ENCODE assay signal across 29 mouse cellular contexts in the genomic region with DNA sequence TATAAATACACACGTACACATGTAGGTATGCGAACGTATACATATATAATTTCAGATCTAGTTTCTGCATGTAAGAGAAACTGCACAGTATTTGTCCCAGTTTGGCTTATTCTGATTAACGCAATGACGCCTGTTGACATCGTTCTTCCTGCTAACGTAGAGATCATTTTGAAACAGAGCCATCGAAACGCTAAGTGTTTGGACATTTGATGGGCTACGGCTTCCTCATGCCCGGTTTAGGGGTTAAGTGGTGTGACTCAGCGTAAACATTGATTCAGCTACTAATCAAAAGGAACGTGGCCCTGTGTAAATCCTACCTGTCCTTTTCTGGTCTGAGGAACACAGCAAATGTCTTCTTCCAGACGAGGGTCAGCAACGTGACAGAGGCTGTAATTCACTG.
DNase-seq lines count a peak whose midpoint lies in the region; ATAC-seq and TF ChIP-seq lines count a peak whose summit lies in the region.
"Had no signal": no experiment of that assay in that cellular context is flagged by ENCODE, and none has a peak within 500 bp of the region (broad histone marks: within the 10 kb centered on the region; RNA-seq: fewer than 3 reads in every experiment).

No protein-coding gene starts in this region.

- peaks cover 6% of the 10 kb centered on the region; the same call in 1 of the 2 replicates for H3K4me1 ChIP-seq in kidney, embryonic 14.5 days (ENCODE audit: control insufficient read depth, insufficient read depth, low read length)
- no peaks in the 10 kb centered on the region for H3K4me1 ChIP-seq in kidney, postnatal 0 days (replicated peaks; ENCODE audit: insufficient read depth, low read length)
- peaks cover 1% of the 10 kb centered on the region; the same call in 1 of the 2 replicates for H3K4me1 ChIP-seq in midbrain, embryonic 14.5 days (ENCODE audit: control insufficient read depth, insufficient read depth, low read length)
- H3K4me1 ChIP-seq: heart, embryonic 13.5 days had no signal

- no peaks in the 10 kb centered on the region for H3K36me3 ChIP-seq in kidney, embryonic 14.5 days (ENCODE audit: control insufficient read depth, insufficient read depth, low read length)
- H3K36me3 ChIP-seq in kidney, postnatal 0 days (ENCODE audit: insufficient read depth, low read length) = no peaks in the 10 kb centered on the region
- H3K36me3 ChIP-seq in midbrain, embryonic 14.5 days (ENCODE audit: control insufficient read depth, insufficient read depth, low read length) = peaks cover 9% of the 10 kb centered on the region
- H3K36me3 ChIP-seq: heart, embryonic 13.5 days had no signal

- H3K9ac ChIP-seq in kidney, embryonic 14.5 days (ENCODE audit: low read depth, low read length) = no peak overlapping the region
- H3K9ac ChIP-seq in kidney, postnatal 0 days (ENCODE audit: low read depth, low read length) = no peak overlapping the region
- H3K9ac ChIP-seq in midbrain, embryonic 14.5 days (replicated peaks; ENCODE audit: low read length) = no peak overlapping the region
- H3K9ac ChIP-seq: embryonic facial prominence, embryonic 13.5 days; forebrain, embryonic 12.5 days; forebrain, embryonic 15.5 days; heart, embryonic 13.5 days; hindbrain, embryonic 14.5 days had no signal

- 37% methylated on average over 15 of the region's 15 CpGs for WGBS in kidney, embryonic 14.5 days
- 38% methylated on average over 15 of the region's 15 CpGs for WGBS in kidney, postnatal 0 days
- 86% methylated on average over 15 of the region's 15 CpGs for WGBS in midbrain, embryonic 14.5 days

- no peak overlapping the region; the same call in 1 of the 2 replicates for H3K4me2 ChIP-seq in kidney, embryonic 14.5 days (replicated peaks; ENCODE audit: low read depth, low read length)
- peak overlapping the region; percentile 30; the same call in 1 of the 2 replicates for H3K4me2 ChIP-seq in kidney, postnatal 0 days (ENCODE audit: low read length)
- no peak overlapping the region for H3K4me2 ChIP-seq in midbrain, embryonic 14.5 days (ENCODE audit: low read length)
- H3K4me2 ChIP-seq: embryonic facial prominence, embryonic 13.5 days; forebrain, embryonic 12.5 days; forebrain, embryonic 15.5 days; heart, embryonic 13.5 days; hindbrain, embryonic 14.5 days had no signal

- no peak for TF ChIP-seq CTCF in kidney, postnatal 0 days (IDR thresholded peaks at IDR 0.05; ENCODE audit: low read depth)

- no peaks in the 10 kb centered on the region for H3K27me3 ChIP-seq in kidney, embryonic 14.5 days (ENCODE audit: control insufficient read depth, insufficient read depth, low read length)
- no peaks in the 10 kb centered on the region for H3K27me3 ChIP-seq in kidney, postnatal 0 days (ENCODE audit: insufficient read depth, low read length)
- H3K27me3 ChIP-seq in midbrain, embryonic 14.5 days (ENCODE audit: control insufficient read depth, insufficient read depth, low read length) = no peaks in the 10 kb centered on the region
- H3K27me3 ChIP-seq: embryonic facial prominence, embryonic 13.5 days; forebrain, embryonic 12.5 days; forebrain, embryonic 15.5 days; heart, embryonic 13.5 days had no signal

- H3K27ac ChIP-seq in kidney, embryonic 14.5 days (ENCODE audit: low read depth, low read length) = no peak overlapping the region
- no peak overlapping the region for H3K27ac ChIP-seq in kidney, postnatal 0 days
- H3K27ac ChIP-seq in midbrain, embryonic 14.5 days (replicated peaks; ENCODE audit: low read depth, low read length) = no peak overlapping the region
- H3K27ac ChIP-seq: embryonic facial prominence, embryonic 10.5 days; embryonic facial prominence, embryonic 13.5 days; forebrain, embryonic 12.5 days; forebrain, embryonic 15.5 days; heart, embryonic 13.5 days; hindbrain, embryonic 14.5 days; hindbrain, postnatal 0 days had no signal

- DNase-seq in kidney, adult 8-10 months = no peak
- DNase-seq in kidney, postnatal 0 days (ENCODE audit: low spot score) = peak; percentile 28
- DNase-seq in kidney, postnatal 14 days = no peak
- DNase-seq in 416B (ENCODE audit: low read depth) (peak; percentile 20), MN1 (ENCODE audit: low spot score) (no peak)
- no peak for DNase-seq in midbrain, embryonic 14.5 days
- DNase-seq: adrenal gland, adult 8-10 months; adrenal gland, postnatal 25 days; cerebellum, adult 11-12 months; cerebellum, adult 8-10 months; cerebellum, postnatal 10 days; cerebellum, postnatal 36 days; embryo, embryonic 11 days; gastrocnemius, postnatal 25 days; heart, adult 18-20 months; heart, postnatal 14 days; heart, postnatal 4 days had no signal

- H3K9me3 ChIP-seq in kidney, embryonic 14.5 days (ENCODE audit: control insufficient read depth, low read length) = no peaks in the 10 kb centered on the region
- H3K9me3 ChIP-seq in kidney, postnatal 0 days (replicated peaks; ENCODE audit: low read length) = no peaks in the 10 kb centered on the region
- H3K9me3 ChIP-seq in midbrain, embryonic 14.5 days (ENCODE audit: control insufficient read depth, low read length) = no peaks in the 10 kb centered on the region

- peak; percentile 37; the same call in 1 of the 2 replicates for ATAC-seq in kidney, embryonic 14.5 days (ENCODE audit: low FRiP score, low TSS enrichment)
- ATAC-seq in kidney, postnatal 0 days (replicated peaks; ENCODE audit: low FRiP score, low read depth) = no peak
- peak; percentile 83 for ATAC-seq in megakaryocyte, adult 5-6 weeks (ENCODE audit: poor library complexity, severe bottlenecking)
- no peak for ATAC-seq in midbrain, embryonic 14.5 days (ENCODE audit: low FRiP score, low TSS enrichment)
- ATAC-seq: activated CD4-positive, CD25-positive, alpha-beta regulatory T cell, adult 4 months; CD4-positive, CD25-positive, alpha-beta regulatory T cell, adult 4 months; forebrain, embryonic 15.5 days; hindbrain, postnatal 0 days had no signal

- H3K4me3 ChIP-seq in kidney, embryonic 14.5 days (ENCODE audit: low read length) = no peak overlapping the region
- H3K4me3 ChIP-seq in kidney, postnatal 0 days (replicated peaks; ENCODE audit: low read depth, low read length) = no peak overlapping the region
- H3K4me3 ChIP-seq in midbrain, embryonic 14.5 days (replicated peaks; ENCODE audit: low read depth, low read length) = no peak overlapping the region
- H3K4me3 ChIP-seq: embryonic facial prominence, embryonic 10.5 days; embryonic facial prominence, embryonic 13.5 days; erythroblast, embryonic 14.5 days; forebrain, embryonic 12.5 days; forebrain, embryonic 15.5 days; heart, embryonic 13.5 days had no signal

Comparison
In these comparisons a context has a peak if more than half of its experiments do, and no peak if none do; other contexts are left out.
1. ATAC-seq: peak in kidney, embryonic 14.5 days (single experiment) and megakaryocyte, adult 5-6 weeks (single experiment); none in kidney, postnatal 0 days (single experiment) and midbrain, embryonic 14.5 days (single experiment).
2. DNase-seq: peak in kidney, postnatal 0 days (single experiment) and 416B (single experiment); none in kidney, adult 8-10 months (0 of 2), kidney, postnatal 14 days (single experiment), MN1 (single experiment) and midbrain, embryonic 14.5 days (single experiment).